Mouse (Mus musculus): Measurements from ENCODE around the gene Rslcan18. TPM values are rescaled to one million over a fixed set of nuclear protein-coding genes. Genes with fewer than 3 reads are reported as not detected.

Rslcan18 gene
- total and polyA plus RNA-seq, 2 experiments from 2014 or later, result 0.08 TPM; not detected in 1

- no peak overlapping the region for H3K4me2 ChIP-seq (ENCODE audit: low read depth)
- no peak overlapping the region for H3K4me3 ChIP-seq (ENCODE audit: low read depth, low read length)
- peaks cover 29% of the 10 kb centered on the region for H3K36me3 ChIP-seq (ENCODE audit: insufficient read depth)
- H3K27ac ChIP-seq (ENCODE audit: low read depth, low read length), result no peak overlapping the region
- DNase-seq (no peak), ATAC-seq (no peak)
- H3K9ac ChIP-seq, result no peak overlapping the region
- 99% methylated on average over 2 of the region's 2 CpGs for WGBS
- H3K9me3 ChIP-seq (ENCODE audit: low read length), result 0 out of 2 replicates have a peak, but pooled peaks cover 11% of the 10 kb centered on the region
- no peak for TF ChIP-seq CTCF (IDR thresholded peaks at IDR 0.05; ENCODE audit: low read depth)
- H3K27me3 ChIP-seq (ENCODE audit: insufficient read depth, low read length), result no peaks in the 10 kb centered on the region
- peaks cover 6% of the 10 kb centered on the region for H3K4me1 ChIP-seq (ENCODE audit: insufficient read depth)
These were observed 38.8 kb downstream of the Rslcan18 start for GRCm38 (mm10) chr13:67077244-67077643.

GRCm38 (mm10) chr13:67072786-67073185 is 43.3 kb downstream of the Rslcan18 start:
- no peak overlapping the region for H3K4me3 ChIP-seq (ENCODE audit: low read depth, low read length)
- peaks cover 29% of the 10 kb centered on the region for H3K9me3 ChIP-seq (ENCODE audit: low read length)
- no peak overlapping the region for H3K4me2 ChIP-seq (ENCODE audit: low read depth)
- H3K4me1 ChIP-seq (ENCODE audit: insufficient read depth), result no peaks in the 10 kb centered on the region
- DNase-seq (no peak), ATAC-seq (no peak)
- no peak for TF ChIP-seq CTCF (IDR thresholded peaks at IDR 0.05; ENCODE audit: low read depth)
- peaks cover 50% of the 10 kb centered on the region for H3K36me3 ChIP-seq (ENCODE audit: insufficient read depth)
- no peak overlapping the region for H3K27ac ChIP-seq (ENCODE audit: low read depth, low read length)
- WGBS, result 98% methylated on average over 2 of the region's 2 CpGs
- no peak overlapping the region for H3K9ac ChIP-seq
- H3K27me3 ChIP-seq (ENCODE audit: insufficient read depth, low read length), result no peaks in the 10 kb centered on the region

- TF ChIP-seq CTCF (IDR thresholded peaks at IDR 0.05; ENCODE audit: low read depth), result no peak
- no peak overlapping the region for H3K27ac ChIP-seq (ENCODE audit: low read depth, low read length)
- 86% methylated on average over 8 of the region's 8 CpGs for WGBS
These were observed 50.7 kb downstream of the Rslcan18 start for GRCm38 (mm10) chr13:67065386-67065785.

GRCm38 (mm10) chr13:67062427-67062826 is 53.6 kb downstream of the Rslcan18 start:
- Histone ChIP-seq H3K9me3 (ENCODE audit: low read length) (0 out of 2 replicates have a peak, but pooled peaks cover 6% of the 10 kb centered on the region), H3K4me1 (ENCODE audit: insufficient read depth) (0 out of 2 replicates have a peak, but pooled peaks cover 6% of the 10 kb centered on the region), H3K27me3 (ENCODE audit: insufficient read depth, low read length) (no peaks in the 10 kb centered on the region), H3K27ac (ENCODE audit: low read depth, low read length) (no peak overlapping the region), H3K36me3 (ENCODE audit: insufficient read depth) (no peaks in the 10 kb centered on the region), H3K4me2 (ENCODE audit: low read depth) (no peak overlapping the region), H3K4me3 (ENCODE audit: low read depth, low read length) (no peak overlapping the region), H3K9ac (no peak overlapping the region)
- 63% methylated on average over 7 of the region's 7 CpGs for WGBS
- ATAC-seq, result no peak
- no peak for TF ChIP-seq CTCF (IDR thresholded peaks at IDR 0.05; ENCODE audit: low read depth)
- DNase-seq, result no peak

More at GRCm38 (mm10) chr13:67065386-67065785, 50.7 kb downstream of the Rslcan18 start:
- Histone ChIP-seq H3K36me3 (ENCODE audit: insufficient read depth) (peaks cover 11% of the 10 kb centered on the region), H3K4me1 (ENCODE audit: insufficient read depth) (0 out of 2 replicates have a peak, but pooled peaks cover under 1% of the 10 kb centered on the region), H3K9ac (no peak overlapping the region), H3K4me2 (ENCODE audit: low read depth) (no peak overlapping the region), H3K9me3 (ENCODE audit: low read length) (peaks cover 18% of the 10 kb centered on the region), H3K4me3 (ENCODE audit: low read depth, low read length) (no peak overlapping the region), H3K27me3 (ENCODE audit: insufficient read depth, low read length) (no peaks in the 10 kb centered on the region)
- ATAC-seq (no peak), DNase-seq (no peak)

GRCm38 (mm10) chr13:67060786-67061358 is 55.2 kb downstream of the Rslcan18 start, which contains the start of gene Zfp712:
Gene Zfp712, minus strand, starts transcription at chr13:67061170.
- DNase-seq, result peak; percentile 96
- WGBS, result under 1% methylated on average over 27 of the region's 27 CpGs
- H3K27ac ChIP-seq (ENCODE audit: low read depth, low read length), result peak within 1 kb of the TSS; percentile 68
- ATAC-seq, result peak; percentile 97
- no peaks in the 10 kb centered on the region for H3K36me3 ChIP-seq (ENCODE audit: insufficient read depth)
- peak within 1 kb of the TSS; percentile 83 for H3K4me3 ChIP-seq (ENCODE audit: low read depth, low read length)
- peak within 1 kb of the TSS; percentile 75 for H3K9ac ChIP-seq
- TF ChIP-seq CTCF (IDR thresholded peaks at IDR 0.05; ENCODE audit: low read depth), result no peak; the same call in 1 of the 2 replicates
- 0 out of 2 replicates have a peak, but pooled peaks cover 6% of the 10 kb centered on the region for H3K4me1 ChIP-seq (ENCODE audit: insufficient read depth)
- H3K9me3 ChIP-seq (ENCODE audit: low read length), result no peaks in the 10 kb centered on the region
- H3K27me3 ChIP-seq (ENCODE audit: insufficient read depth, low read length), result no peaks in the 10 kb centered on the region
- peak within 1 kb of the TSS; percentile 80 for H3K4me2 ChIP-seq (ENCODE audit: low read depth)

- Histone ChIP-seq H3K9ac (peak overlapping the region; percentile 75), H3K27me3 (ENCODE audit: insufficient read depth, low read length) (no peaks in the 10 kb centered on the region), H3K4me2 (ENCODE audit: low read depth) (peak overlapping the region; percentile 80), H3K27ac (ENCODE audit: low read depth, low read length) (peak overlapping the region; percentile 68; the same call in 1 of the 2 replicates), H3K9me3 (ENCODE audit: low read length) (no peaks in the 10 kb centered on the region), H3K4me3 (ENCODE audit: low read depth, low read length) (peak overlapping the region; percentile 83), H3K4me1 (ENCODE audit: insufficient read depth) (0 out of 2 replicates have a peak, but pooled peaks cover 6% of the 10 kb centered on the region), H3K36me3 (ENCODE audit: insufficient read depth) (no peaks in the 10 kb centered on the region)
- ATAC-seq (peak; percentile 26), DNase-seq (no peak)
- no peak for TF ChIP-seq CTCF (IDR thresholded peaks at IDR 0.05; ENCODE audit: low read depth)
- 4% methylated on average over 12 of the region's 12 CpGs for WGBS
These were observed 55.8 kb downstream of the Rslcan18 start for GRCm38 (mm10) chr13:67060161-67060785.

Other genes starting within 250 kb of the Rslcan18 start
- gene Gm10767, start 211.3 kb downstream of the Rslcan18 start, total RNA-seq (2014; rRNA removed), result 3.4 and 3.7 TPM in 2 replicates
- 2.6 and 2.9 TPM in 2 replicates for gene Gm10767, start 211.3 kb downstream of the Rslcan18 start, polyA plus RNA-seq (2015; fragmentation: Nextera tagmentation; extraction: Ambion mirVana)
- 10.1 and 10.2 TPM in 2 replicates for gene Zfp712, start 55.1 kb downstream of the Rslcan18 start, total RNA-seq (2014; rRNA removed)
- gene Zfp712, start 55.1 kb downstream of the Rslcan18 start, polyA plus RNA-seq (2015; fragmentation: Nextera tagmentation; extraction: Ambion mirVana), result 1.8 and 3.2 TPM in 2 replicates
- gene Zfp708, start 18.3 kb downstream of the Rslcan18 start, total RNA-seq (2014; rRNA removed), result 12.2 and 12.8 TPM in 2 replicates
- gene Zfp708, start 18.3 kb downstream of the Rslcan18 start, polyA plus RNA-seq (2015; fragmentation: Nextera tagmentation; extraction: Ambion mirVana), result 5.8 and 6.6 TPM in 2 replicates
- 1.4 and 2.9 TPM in 2 replicates for gene Gm28557, start 7.7 kb downstream of the Rslcan18 start, total RNA-seq (2014; rRNA removed)
- gene Gm28557, start 7.7 kb downstream of the Rslcan18 start, polyA plus RNA-seq (2015; fragmentation: Nextera tagmentation; extraction: Ambion mirVana), result 0.92 and 1.4 TPM in 2 replicates
- gene Zfp759, start 5.4 kb upstream of the Rslcan18 start, total RNA-seq (2014; rRNA removed), result 7.8 and 8.9 TPM in 2 replicates
- 1.5 and 2.6 TPM in 2 replicates for gene Zfp759, start 5.4 kb upstream of the Rslcan18 start, polyA plus RNA-seq (2015; fragmentation: Nextera tagmentation; extraction: Ambion mirVana)
- 2.9 and 7.8 TPM in 2 replicates for gene Rsl1, start 56.9 kb upstream of the Rslcan18 start, total RNA-seq (2014; rRNA removed)
- 2.9 and 3.3 TPM in 2 replicates for gene Rsl1, start 56.9 kb upstream of the Rslcan18 start, polyA plus RNA-seq (2015; fragmentation: Nextera tagmentation; extraction: Ambion mirVana)
- gene Zfp455, start 78.2 kb upstream of the Rslcan18 start, total RNA-seq (2014; rRNA removed), result 2.5 and 3.2 TPM in 2 replicates
- 0.67 and 1.2 TPM in 2 replicates for gene Zfp455, start 78.2 kb upstream of the Rslcan18 start, polyA plus RNA-seq (2015; fragmentation: Nextera tagmentation; extraction: Ambion mirVana)
- 15.5 and 16.6 TPM in 2 replicates for gene Zfp458, start 162.2 kb upstream of the Rslcan18 start, total RNA-seq (2014; rRNA removed)
- 2.9 and 3.1 TPM in 2 replicates for gene Zfp458, start 162.2 kb upstream of the Rslcan18 start, polyA plus RNA-seq (2015; fragmentation: Nextera tagmentation; extraction: Ambion mirVana)
- 0.81 and 1.5 TPM in 2 replicates for gene Zfp457, start 190.2 kb upstream of the Rslcan18 start, total RNA-seq (2014; rRNA removed)
- 0.31 and 0.41 TPM in 2 replicates for gene Zfp457, start 190.2 kb upstream of the Rslcan18 start, polyA plus RNA-seq (2015; fragmentation: Nextera tagmentation; extraction: Ambion mirVana)
- gene Zfp595, start 216.3 kb upstream of the Rslcan18 start, total RNA-seq (2014; rRNA removed), result 3.0 and 3.2 TPM in 2 replicates
- gene Zfp595, start 216.3 kb upstream of the Rslcan18 start, polyA plus RNA-seq (2015; fragmentation: Nextera tagmentation; extraction: Ambion mirVana), result 0.50 and 0.54 TPM in 2 replicates
- gene Gm28044, start 244.3 kb upstream of the Rslcan18 start, total RNA-seq (2014; rRNA removed), result not detected in 2 replicates
- not detected in 2 replicates for gene Gm28044, start 244.3 kb upstream of the Rslcan18 start, polyA plus RNA-seq (2015; fragmentation: Nextera tagmentation; extraction: Ambion mirVana)
- gene Zfp953, start 244.3 kb upstream of the Rslcan18 start, total RNA-seq (2014; rRNA removed), result 1.2 and 2.0 TPM in 2 replicates
- 0.19 and 0.39 TPM in 2 replicates for gene Zfp953, start 244.3 kb upstream of the Rslcan18 start, polyA plus RNA-seq (2015; fragmentation: Nextera tagmentation; extraction: Ambion mirVana)